Mouse (Mus musculus) CH12.LX (cell line): ENCODE data around the gene Sgo2a.
"Not testable (repeated sequence)": the region's sequence is repeated elsewhere in the genome, so short reads cannot be mapped to it uniquely, and the experiment has no call there.

Experiments
- BHLHE40 ChIP-seq: IDR thresholded peaks from 2 replicates; pipeline ENCODE4 v1.6.1; 2011; ENCODE audit warnings: mild to moderate bottlenecking, low read depth, low read length, improper control_type of control experiment
- CTCF ChIP-seq, 2 experiments: IDR thresholded peaks in 1 of 2; conservative IDR thresholded peaks in 1 of 2; 2 replicates each; pipeline ENCODE4 v1.5.1; 2011 to 2012; ENCODE audit warnings: low read depth in 2 of 2, low read length in 2 of 2, improper control_type of control experiment in 1 of 2, inconsistent platforms in 1 of 2, mild to moderate bottlenecking in 1 of 2, moderate library complexity in 1 of 2
- ELF1 ChIP-seq: IDR thresholded peaks from 2 replicates; pipeline ENCODE4 v1.6.1; 2014; ENCODE audit warnings: low read depth, mild to moderate bottlenecking, inconsistent platforms, low read length, improper control_type of control experiment
- EP300 ChIP-seq: IDR thresholded peaks from 2 replicates; pipeline ENCODE4 v1.6.1; 2011; ENCODE audit warnings: low read length, improper control_type of control experiment
- MAFK ChIP-seq: IDR thresholded peaks from 2 replicates; pipeline ENCODE4 v1.6.1; 2011; ENCODE audit warnings: low read length, improper control_type of control experiment; ENCODE audit not compliant: insufficient replicate concordance
- MAX ChIP-seq: IDR thresholded peaks from 2 replicates; pipeline ENCODE4 v1.6.1; 2011; ENCODE audit warnings: low read length, improper control_type of control experiment
- NELFE ChIP-seq: IDR thresholded peaks from 2 replicates; pipeline ENCODE4 v1.6.1; 2011; ENCODE audit warnings: low read depth, low read length, improper control_type of control experiment
- POLR2A ChIP-seq: IDR thresholded peaks from 2 replicates; pipeline ENCODE4 v1.6.1; 2011; ENCODE audit warnings: low read depth, mild to moderate bottlenecking, improper control_type of control experiment, low read length
- SMC3 ChIP-seq: IDR thresholded peaks from 2 replicates; pipeline ENCODE4 v1.6.1; 2011; ENCODE audit warnings: low read depth, low read length, improper control_type of control experiment
- TBP ChIP-seq: conservative IDR thresholded peaks from 2 replicates; pipeline ENCODE4 v1.6.1; 2011; ENCODE audit warnings: low read depth, low read length, improper control_type of control experiment
- ZC3H11A ChIP-seq: IDR thresholded peaks from 2 replicates; pipeline ENCODE4 v1.6.1; 2012; ENCODE audit warnings: low read depth, mild to moderate bottlenecking, inconsistent platforms, low read length, improper control_type of control experiment
- ZNF384 ChIP-seq: IDR thresholded peaks from 2 replicates; pipeline ENCODE4 v1.6.1; 2012; ENCODE audit warnings: low read depth, low read length, improper control_type of control experiment, inconsistent platforms

GRCm38 (mm10) chr1:58037306-58037705, 41.5 kb downstream of the Sgo2a start:
- TF ChIP-seq TBP; ELF1; CTCF (conservative IDR thresholded peaks at IDR 0.05 in 1 of 2, IDR thresholded peaks at IDR 0.05 in 1 of 2; ENCODE audit: low read depth in 2 of 2, low read length in 2 of 2); POLR2A; MAX; ZNF384; EP300; BHLHE40; ZC3H11A; NELFE; SMC3; MAFK: not testable (repeated sequence)
